Mouse (Mus musculus) erythroblast, embryonic 14.5 days (primary cell): ENCODE results near the gene Abl1.

Experiments
- GATA1 ChIP-seq: IDR thresholded peaks from 2 replicates; pipeline ENCODE4 v1.6.1; 2012; ENCODE audit warnings: low read length, inconsistent platforms, mixed read lengths
- TAL1 ChIP-seq: IDR thresholded peaks from 3 replicates; pipeline ENCODE4 v1.6.1; 2012; ENCODE audit warnings: low read length, inconsistent platforms, mixed read lengths

- TF ChIP-seq GATA1 (no peak), TAL1 (no peak)
Observed at GRCm38 (mm10) chr2:31803480-31803879, 115.3 kb downstream of the Abl1 start.
